Mouse (Mus musculus) limb, embryonic 15.5 days (tissue): Measurements from ENCODE around the gene Scamp3. TPM values are rescaled to one million over a fixed set of nuclear protein-coding genes. Genes with fewer than 3 reads are reported as not detected.
"Not testable (repeated sequence)": the region's sequence is repeated elsewhere in the genome, so short reads cannot be mapped to it uniquely, and the experiment has no call there.

Source experiments
- ATAC-seq: fragments of 200-750 bp; cut with Nextera tagmentation; 2 replicates; pipeline ENCODE4 v1.8.0; 2017; ENCODE audit warnings: low read depth, moderate TSS enrichment; ENCODE audit not compliant: insufficient number of reproducible peaks, low FRiP score, low TSS enrichment
- H3K27ac ChIP-seq: fragments of 300-500 bp; sonication (generic); 2 replicates; pipeline ENCODE4 v1.5.1; 2015; ENCODE audit warnings: moderate library complexity, mild to moderate bottlenecking, inconsistent platforms
- H3K27me3 ChIP-seq: fragments of 300-500 bp; sonication (generic); 2 replicates; pipeline ENCODE4 v1.6.1; 2015; ENCODE audit warnings: inconsistent platforms
- H3K36me3 ChIP-seq: fragments of 300-500 bp; sonication (generic); 2 replicates; pipeline ENCODE4 v1.6.1; 2015; ENCODE audit warnings: inconsistent platforms
- H3K4me1 ChIP-seq: fragments of 300-500 bp; sonication (generic); 2 replicates; pipeline ENCODE4 v1.6.1; 2015; ENCODE audit warnings: inconsistent platforms
- H3K4me2 ChIP-seq: fragments of 300-500 bp; sonication (generic); 2 replicates; pipeline ENCODE4 v1.6.1; 2015; ENCODE audit warnings: mild to moderate bottlenecking, inconsistent platforms
- H3K4me3 ChIP-seq: fragments of 300-500 bp; sonication (generic); 2 replicates; pipeline ENCODE4 v1.5.1; 2015; ENCODE audit warnings: mild to moderate bottlenecking, inconsistent platforms
- H3K9ac ChIP-seq: fragments of 300-500 bp; sonication (generic); 2 replicates; pipeline ENCODE4 v1.6.1; 2015; ENCODE audit warnings: inconsistent platforms
- H3K9me3 ChIP-seq: fragments of 300-500 bp; sonication (generic); 2 replicates; pipeline ENCODE4 v1.6.1; 2016; ENCODE audit warnings: inconsistent platforms
- WGBS: fragments of 180-500 bp; shearing (Covaris S2); methylation state at CpG from one replicate; pipeline ENCODE4 v1.1.7; 2015; 5-methylcytosine and 5-hydroxymethylcytosine counted together
- polyA plus RNA-seq: library from polyadenylated mRNA; unstranded; fragments of >200 nt; fragmentation: Nextera tagmentation; extraction: Ambion mirVana; gene quantifications from 2 replicates; pipeline ENCODE4 v1.2.1, GENCODE M21; 2015

The Scamp3 gene
- polyA plus RNA-seq, 1 experiment from 2014 or later, result 101 TPM

GRCm38 (mm10) chr3:89206079-89206478 is 28.8 kb downstream of the Scamp3 start:
- 93% methylated on average over 7 of the region's 7 CpGs for WGBS
- H3K36me3 ChIP-seq, result peaks cover 67% of the 10 kb centered on the region
- no peak overlapping the region for H3K4me2 ChIP-seq
- no peak overlapping the region for H3K9ac ChIP-seq
- H3K27me3 ChIP-seq, result no peaks in the 10 kb centered on the region
- peaks cover 27% of the 10 kb centered on the region for H3K4me1 ChIP-seq
- no peak overlapping the region for H3K27ac ChIP-seq
- no peak overlapping the region for H3K4me3 ChIP-seq
- no peak for ATAC-seq
- H3K9me3 ChIP-seq, result no peaks in the 10 kb centered on the region

GRCm38 (mm10) chr3:89206695-89207094 is 29.4 kb downstream of the Scamp3 start:
- Histone ChIP-seq H3K4me1 (peaks cover 28% of the 10 kb centered on the region), H3K9me3 (no peaks in the 10 kb centered on the region), H3K36me3 (peaks cover 71% of the 10 kb centered on the region), H3K4me2 (no peak overlapping the region), H3K9ac (no peak overlapping the region), H3K4me3 (no peak overlapping the region), H3K27me3 (no peaks in the 10 kb centered on the region), H3K27ac (no peak overlapping the region)
- ATAC-seq, result no peak
- WGBS, result 85% methylated on average over 2 of the region's 2 CpGs

GRCm38 (mm10) chr3:89208075-89208657 is 30.9 kb downstream of the Scamp3 start:
- WGBS, result 86% methylated on average over 13 of the region's 13 CpGs
- peak overlapping the region; percentile 3; the same call in 1 of the 2 replicates for H3K27ac ChIP-seq
- H3K4me2 ChIP-seq, result no peak overlapping the region
- no peaks in the 10 kb centered on the region for H3K9me3 ChIP-seq
- ATAC-seq, result no peak
- H3K4me3 ChIP-seq, result no peak overlapping the region
- H3K4me1 ChIP-seq, result peaks cover 33% of the 10 kb centered on the region
- H3K36me3 ChIP-seq, result peaks cover 71% of the 10 kb centered on the region
- H3K9ac ChIP-seq, result no peak overlapping the region
- H3K27me3 ChIP-seq, result no peaks in the 10 kb centered on the region

DNA sequence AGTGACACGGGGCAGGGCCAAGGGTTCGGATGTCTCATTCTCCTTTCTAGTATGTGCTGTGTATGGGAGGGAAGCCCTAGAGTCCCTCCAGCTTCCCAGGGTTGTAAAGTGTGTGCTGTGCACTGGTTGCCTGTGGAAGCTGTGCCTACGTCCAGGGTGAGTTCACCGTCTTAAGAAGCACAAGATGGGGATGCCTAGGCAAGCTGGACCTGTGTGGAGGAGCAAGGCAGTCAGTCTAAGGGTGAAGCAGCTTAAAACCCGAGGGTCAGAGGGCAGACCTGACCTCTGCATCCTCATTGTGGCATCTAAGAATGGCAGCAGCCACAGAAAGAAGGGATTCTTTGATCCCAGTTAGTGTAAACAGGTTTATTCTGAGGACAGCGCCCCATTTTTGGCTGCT is 31.5 kb downstream of the Scamp3 start:
- H3K4me3 ChIP-seq, result no peak overlapping the region
- peak overlapping the region; percentile 85; the same call in 1 of the 2 replicates for H3K27ac ChIP-seq
- H3K4me2 ChIP-seq, result no peak overlapping the region
- H3K9me3 ChIP-seq, result no peaks in the 10 kb centered on the region
- H3K9ac ChIP-seq, result no peak overlapping the region
- WGBS, result 88% methylated on average over 6 of the region's 6 CpGs
- H3K4me1 ChIP-seq, result peaks cover 31% of the 10 kb centered on the region
- ATAC-seq, result no peak
- H3K27me3 ChIP-seq, result no peaks in the 10 kb centered on the region
- peaks cover 71% of the 10 kb centered on the region for H3K36me3 ChIP-seq

- Histone ChIP-seq H3K36me3 (peaks cover 64% of the 10 kb centered on the region), H3K27ac (peak overlapping the region; percentile 85), H3K9me3 (no peaks in the 10 kb centered on the region), H3K27me3 (no peaks in the 10 kb centered on the region), H3K4me1 (peaks cover 36% of the 10 kb centered on the region), H3K4me3 (no peak overlapping the region), H3K9ac (0 out of 2 replicates have a peak overlapping the region, but pooled peaks have one; percentile 4), H3K4me2 (no peak overlapping the region)
- 92% methylated on average over 7 of the region's 7 CpGs for WGBS
- ATAC-seq, result no peak
These were observed 32.5 kb downstream of the Scamp3 start for GRCm38 (mm10) chr3:89209731-89210130.

DNA sequence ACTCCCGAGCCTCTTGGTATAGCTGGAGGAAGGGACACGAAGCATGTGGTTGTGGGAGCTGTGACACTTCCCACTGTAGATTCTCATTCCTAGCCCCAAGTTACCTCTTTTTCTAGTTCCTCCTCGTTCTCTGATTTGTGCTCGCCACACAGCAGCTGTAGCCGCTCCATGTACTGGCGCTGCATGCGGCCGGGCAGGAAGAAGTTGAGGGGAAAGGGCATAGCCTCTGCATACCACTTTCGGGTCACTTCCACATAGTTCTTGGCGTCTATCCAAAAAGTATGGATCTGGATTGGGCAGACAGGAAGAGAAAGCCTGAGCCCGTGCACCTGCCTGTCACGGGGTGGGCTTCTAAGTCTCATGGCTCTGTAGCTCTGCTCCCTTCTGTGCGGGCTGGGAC is 32.9 kb downstream of the Scamp3 start:
- WGBS, result 85% methylated on average over 13 of the region's 13 CpGs
- Histone ChIP-seq H3K4me1 (peaks cover 40% of the 10 kb centered on the region), H3K9ac (no peak overlapping the region)

DNA sequence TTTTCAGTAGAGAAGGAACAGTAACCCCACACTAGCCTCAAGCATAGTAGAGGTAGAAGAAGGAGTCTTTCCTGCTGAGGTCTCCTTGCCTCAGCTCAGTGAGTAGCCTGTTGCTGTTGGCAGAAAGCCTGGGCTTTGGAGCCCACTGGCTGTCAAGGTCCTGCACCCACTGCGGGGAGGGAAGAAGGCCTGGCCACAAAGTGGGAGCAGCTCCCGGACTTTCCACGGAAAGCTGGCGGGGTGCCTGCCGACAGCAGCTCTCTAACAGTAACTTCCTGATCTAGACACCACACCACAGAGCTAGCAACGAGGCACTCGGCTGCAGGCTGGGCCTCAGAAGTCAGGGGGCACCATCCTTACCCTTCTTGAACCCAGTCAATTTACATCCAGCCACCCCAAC is 33.5 kb downstream of the Scamp3 start:
- Histone ChIP-seq H3K27me3 (no peaks in the 10 kb centered on the region), H3K4me2 (no peak overlapping the region), H3K4me3 (no peak overlapping the region), H3K9ac (no peak overlapping the region), H3K27ac (peak overlapping the region; percentile 85), H3K36me3 (peaks cover 56% of the 10 kb centered on the region), H3K4me1 (peaks cover 46% of the 10 kb centered on the region), H3K9me3 (no peaks in the 10 kb centered on the region)
- WGBS, result 78% methylated on average over 7 of the region's 7 CpGs
- no peak for ATAC-seq

More for the DNA sequence above, 32.9 kb downstream of the Scamp3 start:
- Histone ChIP-seq H3K9me3 (no peaks in the 10 kb centered on the region), H3K27ac (peak overlapping the region; percentile 85), H3K36me3 (peaks cover 62% of the 10 kb centered on the region), H3K27me3 (no peaks in the 10 kb centered on the region), H3K4me2 (no peak overlapping the region), H3K4me3 (no peak overlapping the region)
- ATAC-seq, result no peak

DNA sequence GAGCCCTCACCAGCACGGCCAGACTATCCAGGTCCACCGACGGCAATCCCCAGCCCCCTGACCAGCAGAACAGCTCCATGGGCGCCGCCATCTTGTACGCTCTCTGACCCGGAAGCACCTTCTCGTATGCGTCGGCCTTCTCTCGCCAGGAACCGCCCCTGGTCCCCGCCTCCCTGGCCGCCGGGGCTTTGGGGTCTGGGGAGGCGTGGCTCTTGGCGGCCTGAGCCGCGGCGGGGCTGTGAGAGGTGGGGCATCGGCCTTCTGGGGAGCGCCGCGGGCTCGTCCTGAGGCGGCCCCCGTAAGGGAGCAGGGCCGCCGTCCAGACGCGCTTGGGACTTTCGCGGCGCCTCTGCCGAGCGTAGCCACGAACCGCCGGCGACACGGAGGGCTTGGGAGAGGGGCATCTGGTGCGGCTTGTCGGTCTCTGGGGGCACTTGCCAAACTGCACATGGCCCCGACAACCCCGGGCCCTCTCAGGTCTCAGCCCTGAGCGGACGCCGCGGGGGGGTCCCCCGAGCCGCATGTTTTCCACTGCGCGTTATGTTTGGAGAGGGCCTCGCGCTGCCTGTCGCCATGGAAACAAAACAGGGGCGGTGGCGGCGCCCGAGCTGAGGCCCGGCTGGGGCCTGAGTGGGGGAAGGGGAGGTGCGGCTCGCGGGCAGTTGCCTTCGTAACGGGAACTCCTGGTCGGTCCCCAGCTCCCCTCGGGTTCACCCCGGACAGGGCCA is 36.7 kb downstream of the Scamp3 start:
- Histone ChIP-seq H3K27me3 (no peaks in the 10 kb centered on the region), H3K9me3 (no peaks in the 10 kb centered on the region), H3K4me1 (peaks cover 50% of the 10 kb centered on the region), H3K4me2 (peak overlapping the region; percentile 68), H3K9ac (peak overlapping the region; percentile 61), H3K36me3 (peaks cover 24% of the 10 kb centered on the region), H3K4me3 (peak overlapping the region; percentile 73), H3K27ac (peak overlapping the region; percentile 96)
- ATAC-seq, result peak; percentile 91
- under 1% methylated on average over 68 of the region's 69 CpGs for WGBS

DNA sequence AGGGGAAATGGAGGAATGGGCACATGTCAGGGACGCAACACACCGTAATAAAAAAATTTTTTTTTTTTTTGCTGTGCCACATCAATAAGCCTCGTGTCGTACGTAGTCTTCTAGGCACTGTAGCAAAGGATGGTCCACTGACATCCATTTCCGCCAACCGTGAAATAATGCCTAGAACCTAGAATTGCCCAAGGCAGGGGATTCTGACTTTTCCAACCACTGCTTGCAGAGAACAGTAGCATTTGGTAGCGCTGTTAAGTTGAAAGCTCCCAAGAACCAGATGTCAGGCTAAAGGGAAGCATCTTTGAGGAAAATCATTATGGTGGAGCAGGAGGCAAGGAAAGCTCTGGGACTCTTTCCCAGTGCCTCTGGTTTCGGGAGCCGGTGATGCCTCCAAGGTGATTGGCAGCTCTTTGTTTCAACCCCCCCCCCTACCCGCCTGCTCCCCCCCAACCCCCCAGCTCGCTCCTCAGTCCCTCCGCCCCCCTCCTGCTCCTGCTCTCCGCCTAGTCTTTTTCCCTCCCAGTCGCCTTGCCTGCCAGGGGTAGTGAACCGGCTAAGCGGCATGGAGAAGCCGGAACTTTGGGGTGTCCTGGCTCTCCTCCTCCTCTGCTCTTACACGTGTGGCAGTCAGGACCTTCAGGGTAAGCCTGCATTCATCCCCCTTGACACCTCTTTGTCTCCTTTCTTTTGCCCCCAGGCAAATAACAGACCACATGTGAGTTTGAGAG is 37.6 kb downstream of the Scamp3 start, which contains the start of gene Thbs3:
TSS of gene Thbs3 (plus strand) at position 500 of the 731 bp plus-strand sequence.
- H3K36me3 ChIP-seq, result peaks cover 22% of the 10 kb centered on the region
- H3K27ac ChIP-seq, result peak within 1 kb of the TSS; percentile 96
- peak within 1 kb of the TSS; percentile 61 for H3K9ac ChIP-seq
- peak within 1 kb of the TSS; percentile 68 for H3K4me2 ChIP-seq
- peaks cover 45% of the 10 kb centered on the region for H3K4me1 ChIP-seq
- no peaks in the 10 kb centered on the region for H3K9me3 ChIP-seq
- H3K4me3 ChIP-seq, result peak within 1 kb of the TSS; percentile 73
- under 1% methylated on average over 17 of the region's 19 CpGs for WGBS
- H3K27me3 ChIP-seq, result no peaks in the 10 kb centered on the region
- no peak for ATAC-seq

GRCm38 (mm10) chr3:89215853-89216252 is 38.6 kb downstream of the Scamp3 start:
- no peak for ATAC-seq
- H3K4me3 ChIP-seq, result peak overlapping the region; percentile 73
- H3K4me2 ChIP-seq, result peak overlapping the region; percentile 68
- peaks cover 35% of the 10 kb centered on the region for H3K4me1 ChIP-seq
- H3K36me3 ChIP-seq, result peaks cover 20% of the 10 kb centered on the region
- no peaks in the 10 kb centered on the region for H3K27me3 ChIP-seq
- WGBS, result 2% methylated on average over 6 of the region's 6 CpGs
- peak overlapping the region; percentile 40 for H3K9ac ChIP-seq
- no peaks in the 10 kb centered on the region for H3K9me3 ChIP-seq
- peak overlapping the region; percentile 96; the same call in 1 of the 2 replicates for H3K27ac ChIP-seq

DNA sequence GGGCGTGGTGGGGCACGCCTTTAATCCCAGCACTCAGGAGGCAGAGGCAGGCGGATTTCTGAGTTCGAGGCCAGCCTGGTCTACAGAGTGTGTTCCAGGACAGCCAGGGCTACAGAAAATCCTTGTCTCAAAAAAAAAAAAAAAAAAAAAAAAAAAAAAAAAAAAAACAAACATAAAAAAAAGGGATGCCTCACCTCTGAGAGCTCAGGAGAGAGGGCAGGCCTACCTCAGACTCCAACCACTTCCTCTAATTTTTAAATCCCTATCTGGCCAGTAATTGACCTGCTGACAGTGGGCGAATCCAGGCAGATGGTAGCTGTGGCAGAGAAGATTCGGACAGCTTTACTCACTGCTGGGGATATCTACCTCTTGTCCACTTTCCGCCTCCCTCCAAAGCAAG is 39.1 kb downstream of the Scamp3 start:
- peaks cover 20% of the 10 kb centered on the region for H3K36me3 ChIP-seq
- peak overlapping the region; percentile 73; the same call in 1 of the 2 replicates for H3K4me3 ChIP-seq
- not testable (repeated sequence) for H3K27ac ChIP-seq, H3K9ac ChIP-seq, H3K9me3 ChIP-seq, ATAC-seq, H3K27me3 ChIP-seq
- peak overlapping the region; percentile 68 for H3K4me2 ChIP-seq
- H3K4me1 ChIP-seq, result peaks cover 32% of the 10 kb centered on the region
- WGBS, result 70% methylated on average over 7 of the region's 7 CpGs

- no peak for ATAC-seq
- no peaks in the 10 kb centered on the region for H3K9me3 ChIP-seq
- H3K4me2 ChIP-seq, result no peak overlapping the region
- H3K4me3 ChIP-seq, result no peak overlapping the region
- H3K27me3 ChIP-seq, result no peaks in the 10 kb centered on the region
- 82% methylated on average over 1 of the region's 1 CpGs for WGBS
- H3K36me3 ChIP-seq, result peaks cover 32% of the 10 kb centered on the region
- no peak overlapping the region for H3K27ac ChIP-seq
- H3K4me1 ChIP-seq, result peaks cover 22% of the 10 kb centered on the region
- no peak overlapping the region for H3K9ac ChIP-seq
These were observed 41.0 kb downstream of the Scamp3 start for GRCm38 (mm10) chr3:89218271-89218670.
